Mouse (Mus musculus): ENCODE measurements around the gene Pdcd6ip. TPM values are rescaled to one million over a fixed set of nuclear protein-coding genes. Genes with fewer than 3 reads are reported as not detected.

The Pdcd6ip gene
- polyA plus RNA-seq, 1 experiment from 2014 or later = 59.6 TPM

Other genes starting within 250 kb of the Pdcd6ip start
- 84.5 and 89.3 TPM in 2 replicates for gene Clasp2, start 33.2 kb upstream of the Pdcd6ip start, polyA plus RNA-seq (2016; fragmentation: Nextera tagmentation; extraction: Ambion mirVana)
- 47.9 and 53.4 TPM in 2 replicates for gene Ubp1, start 222.7 kb upstream of the Pdcd6ip start, polyA plus RNA-seq (2016; fragmentation: Nextera tagmentation; extraction: Ambion mirVana)

Data from hindbrain, embryonic 12.5 days (tissue).